Mouse (Mus musculus): ENCODE results near the gene Zbtb44. TPM values are rescaled to one million over a fixed set of nuclear protein-coding genes. Genes with fewer than 3 reads are reported as not detected.

The Zbtb44 gene
- polyA plus RNA-seq, 1 experiment from 2014 or later = 5.6 TPM

DNA sequence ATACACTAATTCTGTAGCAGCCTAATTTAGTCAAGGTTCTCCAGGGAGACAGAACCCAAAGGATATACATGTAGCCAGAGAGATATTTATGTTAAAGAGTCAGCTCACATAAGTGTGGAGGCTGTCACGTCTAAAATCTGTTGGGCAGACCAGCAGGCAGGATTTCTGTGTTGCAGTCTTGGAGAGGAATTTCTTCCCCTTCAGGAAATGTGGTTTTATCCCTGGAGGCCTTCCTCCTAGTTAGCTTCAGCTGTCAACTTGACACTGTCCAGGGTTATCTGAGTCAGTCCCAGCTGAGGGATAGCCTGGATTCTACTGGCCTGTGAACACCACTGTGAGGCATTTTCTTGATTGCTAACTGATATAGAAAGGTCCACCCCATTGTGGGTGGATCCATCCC is 18.9 kb upstream of the Zbtb44 start:
- ATAC-seq = peak; percentile 56
- Histone ChIP-seq H3K4me1 (ENCODE audit: control insufficient read depth, insufficient read depth, low read length) (peaks cover 3% of the 10 kb centered on the region; the same call in 1 of the 2 replicates), H3K9ac (ENCODE audit: low read depth, low read length) (no peak overlapping the region), H3K27me3 (replicated peaks; ENCODE audit: control insufficient read depth, insufficient read depth, low read length) (no peaks in the 10 kb centered on the region), H3K9me3 (ENCODE audit: control insufficient read depth, low read length) (no peaks in the 10 kb centered on the region), H3K4me2 (ENCODE audit: low read depth, low read length) (no peak overlapping the region), H3K27ac (ENCODE audit: low read length) (no peak overlapping the region), H3K4me3 (ENCODE audit: low read length) (no peak overlapping the region), H3K36me3 (ENCODE audit: control insufficient read depth, insufficient read depth, low read length) (no peaks in the 10 kb centered on the region)
- WGBS = 26% methylated on average over 1 of the region's 1 CpGs

DNA sequence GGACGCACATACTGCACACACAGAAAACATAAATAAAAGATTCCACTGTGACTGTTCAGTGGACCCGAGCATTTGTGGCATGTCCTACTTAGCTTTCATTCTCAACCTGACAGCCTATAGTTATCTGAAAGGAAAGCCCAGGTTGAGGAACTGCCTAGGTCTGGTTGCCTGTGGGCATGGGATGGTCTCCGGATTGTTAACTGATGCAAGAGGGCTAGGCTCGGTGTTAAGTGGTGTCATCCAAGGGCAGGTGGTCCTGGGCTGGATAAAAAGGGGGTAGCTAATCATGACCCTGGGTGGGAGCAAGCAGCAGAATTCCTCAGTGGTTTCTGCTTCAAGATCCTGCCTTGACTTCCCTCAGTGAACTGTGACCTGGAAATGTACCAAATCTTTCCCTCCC is 17.8 kb upstream of the Zbtb44 start:
- Histone ChIP-seq H3K27ac (ENCODE audit: low read length) (no peak overlapping the region), H3K27me3 (replicated peaks; ENCODE audit: control insufficient read depth, insufficient read depth, low read length) (no peaks in the 10 kb centered on the region), H3K9me3 (ENCODE audit: control insufficient read depth, low read length) (no peaks in the 10 kb centered on the region), H3K4me3 (ENCODE audit: low read length) (no peak overlapping the region), H3K36me3 (ENCODE audit: control insufficient read depth, insufficient read depth, low read length) (no peaks in the 10 kb centered on the region), H3K4me2 (ENCODE audit: low read depth, low read length) (no peak overlapping the region), H3K4me1 (ENCODE audit: control insufficient read depth, insufficient read depth, low read length) (peaks cover 3% of the 10 kb centered on the region; the same call in 1 of the 2 replicates), H3K9ac (ENCODE audit: low read depth, low read length) (no peak overlapping the region)
- no peak for ATAC-seq
- 78% methylated on average over 4 of the region's 4 CpGs for WGBS

DNA sequence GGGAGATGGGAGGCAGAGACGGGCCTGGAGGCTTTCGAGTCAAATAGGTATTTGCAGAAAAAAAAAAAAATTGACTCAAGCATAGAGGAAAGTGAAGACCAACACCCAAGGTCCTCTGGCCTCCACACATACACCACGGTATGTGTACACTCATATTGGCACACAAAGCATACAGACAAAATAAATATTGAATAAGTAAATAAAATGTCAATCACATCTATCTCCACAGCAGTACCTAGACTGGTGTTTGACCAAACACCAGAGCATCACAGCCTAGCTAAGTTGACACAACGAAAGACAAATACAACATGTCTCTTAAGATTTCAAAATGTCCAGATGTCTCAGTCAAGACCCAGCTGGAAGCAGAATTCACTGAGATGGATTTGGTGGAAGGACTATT is 17.0 kb upstream of the Zbtb44 start:
- H3K4me1 ChIP-seq (ENCODE audit: control insufficient read depth, insufficient read depth, low read length) = peaks cover 3% of the 10 kb centered on the region; the same call in 1 of the 2 replicates
- no peak overlapping the region for H3K27ac ChIP-seq (ENCODE audit: low read length)
- no peaks in the 10 kb centered on the region for H3K27me3 ChIP-seq (replicated peaks; ENCODE audit: control insufficient read depth, insufficient read depth, low read length)
- no peak overlapping the region for H3K9ac ChIP-seq (ENCODE audit: low read depth, low read length)
- H3K9me3 ChIP-seq (ENCODE audit: control insufficient read depth, low read length) = no peaks in the 10 kb centered on the region
- no peak overlapping the region for H3K4me2 ChIP-seq (ENCODE audit: low read depth, low read length)
- no peaks in the 10 kb centered on the region for H3K36me3 ChIP-seq (ENCODE audit: control insufficient read depth, insufficient read depth, low read length)
- ATAC-seq = no peak
- 63% methylated on average over 4 of the region's 4 CpGs for WGBS
- no peak overlapping the region for H3K4me3 ChIP-seq (ENCODE audit: low read length)

DNA sequence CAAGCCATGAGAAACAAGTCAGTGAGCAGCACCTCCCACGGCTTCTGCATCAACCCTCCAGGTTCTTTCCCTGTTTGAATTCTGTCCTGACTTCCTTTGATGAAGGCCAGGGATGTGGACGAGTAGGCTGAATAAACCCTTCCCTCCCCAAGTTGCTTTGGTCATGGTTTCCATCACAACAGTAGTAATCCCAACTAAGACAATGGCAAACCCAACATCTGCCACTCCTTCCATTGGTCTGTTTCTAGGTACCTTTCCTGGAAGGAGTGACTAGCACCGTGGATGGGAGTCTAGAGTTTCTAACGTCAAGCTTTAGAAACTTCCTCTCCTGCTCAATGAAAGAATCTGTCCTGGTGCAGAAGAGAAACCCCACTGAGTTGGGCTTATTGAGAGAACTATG is 12.8 kb upstream of the Zbtb44 start:
- Histone ChIP-seq H3K27ac (ENCODE audit: low read length) (no peak overlapping the region), H3K4me2 (ENCODE audit: low read depth, low read length) (no peak overlapping the region), H3K9me3 (ENCODE audit: control insufficient read depth, low read length) (no peaks in the 10 kb centered on the region), H3K9ac (ENCODE audit: low read depth, low read length) (no peak overlapping the region), H3K36me3 (ENCODE audit: control insufficient read depth, insufficient read depth, low read length) (no peaks in the 10 kb centered on the region), H3K4me1 (ENCODE audit: control insufficient read depth, insufficient read depth, low read length) (no peaks in the 10 kb centered on the region), H3K27me3 (replicated peaks; ENCODE audit: control insufficient read depth, insufficient read depth, low read length) (no peaks in the 10 kb centered on the region), H3K4me3 (ENCODE audit: low read length) (no peak overlapping the region)
- ATAC-seq = no peak
- WGBS = 72% methylated on average over 4 of the region's 4 CpGs

DNA sequence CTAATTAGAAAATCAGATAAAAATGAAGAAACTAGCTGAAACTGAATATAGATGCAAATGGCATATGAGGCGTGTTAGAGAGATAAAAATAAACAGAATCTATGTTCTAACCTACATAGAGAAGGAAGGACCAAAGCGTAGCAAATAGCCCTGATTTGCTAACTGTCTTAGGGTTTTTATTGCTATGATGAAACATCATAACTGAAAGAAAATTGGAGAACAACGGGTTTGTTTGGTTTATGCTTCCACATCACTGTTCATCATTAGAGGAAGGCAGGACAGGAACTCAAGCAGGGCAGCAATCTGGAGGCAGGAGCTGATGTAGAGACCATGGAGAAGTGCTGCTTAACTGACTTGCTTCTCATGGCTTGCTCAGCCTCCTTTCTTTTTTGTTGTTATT is 12.3 kb upstream of the Zbtb44 start:
- ATAC-seq = no peak
- Histone ChIP-seq H3K4me2 (ENCODE audit: low read depth, low read length) (no peak overlapping the region), H3K4me1 (ENCODE audit: control insufficient read depth, insufficient read depth, low read length) (no peaks in the 10 kb centered on the region), H3K9ac (ENCODE audit: low read depth, low read length) (no peak overlapping the region), H3K27me3 (replicated peaks; ENCODE audit: control insufficient read depth, insufficient read depth, low read length) (no peaks in the 10 kb centered on the region), H3K9me3 (ENCODE audit: control insufficient read depth, low read length) (no peaks in the 10 kb centered on the region), H3K27ac (ENCODE audit: low read length) (no peak overlapping the region), H3K36me3 (ENCODE audit: control insufficient read depth, insufficient read depth, low read length) (no peaks in the 10 kb centered on the region), H3K4me3 (ENCODE audit: low read length) (no peak overlapping the region)
- 80% methylated on average over 3 of the region's 3 CpGs for WGBS

DNA sequence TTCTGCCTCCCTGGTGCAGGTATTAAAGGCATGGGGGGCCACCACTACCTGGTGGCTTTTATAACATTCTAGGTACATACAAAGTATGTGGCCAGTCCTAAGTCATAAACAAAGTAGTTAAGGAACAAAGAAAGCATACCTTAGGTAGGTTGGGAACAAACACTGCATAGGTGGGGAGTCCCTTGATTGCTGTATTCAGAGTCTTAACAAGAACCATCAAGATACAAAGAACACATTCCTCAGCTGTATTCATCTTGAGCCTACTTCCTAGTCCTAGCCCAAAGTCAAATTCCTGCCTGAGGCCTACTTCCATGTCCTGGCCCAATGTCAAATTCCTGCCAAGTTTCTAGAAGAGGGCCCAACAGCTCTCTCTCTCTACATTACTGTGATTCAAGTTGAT is 11.7 kb upstream of the Zbtb44 start:
- Histone ChIP-seq H3K4me2 (ENCODE audit: low read depth, low read length) (no peak overlapping the region), H3K27ac (ENCODE audit: low read length) (no peak overlapping the region), H3K4me3 (ENCODE audit: low read length) (no peak overlapping the region), H3K36me3 (ENCODE audit: control insufficient read depth, insufficient read depth, low read length) (no peaks in the 10 kb centered on the region), H3K27me3 (replicated peaks; ENCODE audit: control insufficient read depth, insufficient read depth, low read length) (no peaks in the 10 kb centered on the region), H3K9me3 (ENCODE audit: control insufficient read depth, low read length) (no peaks in the 10 kb centered on the region), H3K4me1 (ENCODE audit: control insufficient read depth, insufficient read depth, low read length) (no peaks in the 10 kb centered on the region), H3K9ac (ENCODE audit: low read depth, low read length) (no peak overlapping the region)
- no peak for ATAC-seq

DNA sequence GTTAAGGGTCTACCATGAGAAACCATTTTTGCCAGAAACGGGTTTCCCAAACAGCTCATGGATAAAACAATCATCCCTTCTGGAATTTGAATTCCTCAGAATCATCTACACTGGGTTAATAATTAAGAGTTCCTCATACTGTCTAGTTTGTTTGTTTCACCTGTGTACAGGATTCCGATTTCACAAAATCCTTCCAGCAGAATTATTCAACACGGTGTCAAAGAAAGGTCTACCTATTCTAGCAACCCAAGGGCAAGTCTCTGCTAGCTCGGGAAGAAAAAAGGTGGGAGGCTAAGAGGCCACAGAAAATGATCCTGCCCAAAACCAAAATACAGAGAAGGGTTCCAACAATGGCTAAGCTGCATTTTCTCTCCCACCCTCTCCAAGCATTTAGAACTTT is 2.2 kb upstream of the Zbtb44 start:
- H3K27me3 ChIP-seq (replicated peaks; ENCODE audit: control insufficient read depth, insufficient read depth, low read length) = no peaks in the 10 kb centered on the region
- H3K9ac ChIP-seq (ENCODE audit: low read depth, low read length) = no peak overlapping the region
- no peak overlapping the region for H3K27ac ChIP-seq (ENCODE audit: low read length)
- no peak for ATAC-seq
- H3K4me2 ChIP-seq (ENCODE audit: low read depth, low read length) = no peak overlapping the region
- no peaks in the 10 kb centered on the region for H3K36me3 ChIP-seq (ENCODE audit: control insufficient read depth, insufficient read depth, low read length)
- 84% methylated on average over 4 of the region's 4 CpGs for WGBS
- peaks cover 12% of the 10 kb centered on the region for H3K4me1 ChIP-seq (ENCODE audit: control insufficient read depth, insufficient read depth, low read length)
- H3K4me3 ChIP-seq (ENCODE audit: low read length) = no peak overlapping the region
- no peaks in the 10 kb centered on the region for H3K9me3 ChIP-seq (ENCODE audit: control insufficient read depth, low read length)

DNA sequence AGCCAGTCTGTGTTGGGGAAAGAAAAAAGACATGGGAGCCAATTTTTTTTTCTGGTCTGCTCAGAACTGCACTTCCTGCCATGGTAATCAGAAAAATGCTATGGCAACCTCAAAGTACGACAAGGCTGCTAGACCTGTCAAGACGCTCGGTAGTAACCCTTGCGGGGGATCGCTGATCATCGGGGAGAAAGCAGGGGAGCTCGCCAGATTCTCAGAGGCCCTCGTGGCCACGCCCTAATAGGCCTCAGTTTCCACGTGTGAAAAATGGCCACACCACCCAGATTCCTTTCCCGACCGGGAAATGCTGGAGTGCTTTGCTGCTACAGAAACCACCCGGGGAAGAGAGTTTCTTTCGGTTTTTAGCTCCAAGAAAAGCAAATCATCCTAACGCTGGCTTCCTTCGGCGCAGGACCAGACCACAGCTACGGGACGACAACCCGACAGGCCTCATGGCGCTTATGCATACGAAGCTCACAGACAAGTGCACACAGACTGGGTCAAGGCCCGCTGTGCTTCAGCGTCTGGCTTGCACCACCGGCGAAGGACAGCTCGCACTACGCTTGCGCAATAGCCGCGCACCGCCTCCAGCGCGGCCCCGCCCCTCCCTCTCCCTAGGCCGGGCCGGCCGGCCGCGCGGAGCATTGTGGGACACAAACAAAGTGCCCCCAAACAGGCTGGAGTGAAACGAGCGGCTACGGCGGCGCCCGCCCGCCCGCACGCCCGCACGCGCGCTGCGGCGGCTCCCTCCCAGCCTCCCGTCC is 513 bp upstream of the Zbtb44 start:
- under 1% methylated on average over 42 of the region's 57 CpGs for WGBS
- peak overlapping the region; percentile 93 for H3K4me2 ChIP-seq (ENCODE audit: low read depth, low read length)
- no peaks in the 10 kb centered on the region for H3K36me3 ChIP-seq (ENCODE audit: control insufficient read depth, insufficient read depth, low read length)
- no peaks in the 10 kb centered on the region for H3K9me3 ChIP-seq (ENCODE audit: control insufficient read depth, low read length)
- peak overlapping the region; percentile 98 for H3K27ac ChIP-seq (ENCODE audit: low read length)
- peaks cover 12% of the 10 kb centered on the region for H3K4me1 ChIP-seq (ENCODE audit: control insufficient read depth, insufficient read depth, low read length)
- ATAC-seq = peak; percentile 95
- peak overlapping the region; percentile 97 for H3K4me3 ChIP-seq (ENCODE audit: low read length)
- peak overlapping the region; percentile 93 for H3K9ac ChIP-seq (ENCODE audit: low read depth, low read length)
- no peaks in the 10 kb centered on the region for H3K27me3 ChIP-seq (replicated peaks; ENCODE audit: control insufficient read depth, insufficient read depth, low read length)

DNA sequence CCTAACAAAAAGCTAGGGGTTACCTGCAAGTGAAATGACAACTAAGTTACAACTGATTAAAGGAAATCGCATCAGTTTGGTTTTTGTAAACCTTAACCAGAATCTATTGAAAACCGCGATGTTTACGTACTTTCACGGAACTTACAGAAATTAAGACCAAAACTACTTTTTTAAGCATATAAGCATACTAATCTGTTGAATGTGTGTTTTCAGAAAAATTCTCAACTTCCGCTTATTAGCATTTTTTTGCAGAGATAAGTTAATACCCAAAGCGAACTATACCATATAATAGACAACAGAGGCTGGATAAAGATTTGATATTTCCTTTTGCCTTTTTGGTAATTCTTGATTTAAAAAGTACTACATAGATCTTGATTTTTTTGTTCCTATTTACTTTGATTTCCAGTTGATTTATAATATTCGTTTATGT is 985 bp downstream of the Zbtb44 start:
- Histone ChIP-seq H3K36me3 (ENCODE audit: control insufficient read depth, insufficient read depth, low read length) (no peaks in the 10 kb centered on the region), H3K27ac (ENCODE audit: low read length) (peak overlapping the region; percentile 98; the same call in 1 of the 2 replicates), H3K9ac (ENCODE audit: low read depth, low read length) (peak overlapping the region; percentile 93), H3K9me3 (ENCODE audit: control insufficient read depth, low read length) (no peaks in the 10 kb centered on the region), H3K27me3 (replicated peaks; ENCODE audit: control insufficient read depth, insufficient read depth, low read length) (no peaks in the 10 kb centered on the region), H3K4me3 (ENCODE audit: low read length) (peak overlapping the region; percentile 97), H3K4me2 (ENCODE audit: low read depth, low read length) (peak overlapping the region; percentile 72), H3K4me1 (ENCODE audit: control insufficient read depth, insufficient read depth, low read length) (peaks cover 12% of the 10 kb centered on the region)
- 12% methylated on average over 8 of the region's 8 CpGs for WGBS
- ATAC-seq = no peak

DNA sequence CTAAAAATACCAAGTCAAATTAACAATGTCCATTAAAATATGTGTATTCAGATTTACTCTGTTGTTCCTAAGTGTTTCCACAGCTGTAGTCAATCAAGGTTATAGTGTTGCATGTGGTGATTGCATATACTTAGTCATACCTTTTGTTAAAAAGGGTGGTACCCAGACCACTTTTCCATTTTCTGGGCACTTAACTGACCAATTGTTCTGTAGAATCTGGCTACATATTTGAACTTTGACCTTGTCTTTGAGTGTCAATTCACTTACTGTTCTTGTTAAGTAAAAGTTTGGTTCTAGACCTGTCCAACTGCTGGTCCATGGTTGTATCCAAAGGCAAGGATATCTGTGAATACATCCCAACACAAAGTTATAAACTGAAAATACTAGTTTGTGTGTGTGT is 2.1 kb downstream of the Zbtb44 start:
- Histone ChIP-seq H3K9ac (ENCODE audit: low read depth, low read length) (no peak overlapping the region), H3K27ac (ENCODE audit: low read length) (no peak overlapping the region), H3K27me3 (replicated peaks; ENCODE audit: control insufficient read depth, insufficient read depth, low read length) (no peaks in the 10 kb centered on the region), H3K4me3 (ENCODE audit: low read length) (no peak overlapping the region), H3K9me3 (ENCODE audit: control insufficient read depth, low read length) (no peaks in the 10 kb centered on the region), H3K4me2 (ENCODE audit: low read depth, low read length) (0 out of 2 replicates have a peak overlapping the region, but pooled peaks have one; percentile 19), H3K36me3 (ENCODE audit: control insufficient read depth, insufficient read depth, low read length) (no peaks in the 10 kb centered on the region), H3K4me1 (ENCODE audit: control insufficient read depth, insufficient read depth, low read length) (peaks cover 12% of the 10 kb centered on the region)
- ATAC-seq = no peak
